Mouse (Mus musculus) liver, embryonic 11.5 days (tissue): Measurements from ENCODE around the gene Prok1. TPM values are rescaled to one million over a fixed set of nuclear protein-coding genes. Genes with fewer than 3 reads are reported as not detected.

ENCODE experiments used
- ATAC-seq: fragments of 200-750 bp; cut with Nextera tagmentation; replicated peaks from 2 replicates; pipeline ENCODE4 v1.8.0; 2017; ENCODE audit warnings: moderate number of reproducible peaks, mild to moderate bottlenecking, moderate TSS enrichment, moderate library complexity; ENCODE audit not compliant: low FRiP score
- DNase-seq: peaks from one replicate; pipeline ENCODE4 v3.0.0-alpha.2; 2017; ENCODE audit warnings: low spot score
- H3K27ac ChIP-seq: fragments of 300-500 bp; sonication (generic); 2 replicates; pipeline ENCODE4 v1.5.1; 2014; ENCODE audit warnings: mild to moderate bottlenecking, low read depth, low read length, control low read depth
- H3K27me3 ChIP-seq: fragments of 300-500 bp; sonication (generic); replicated peaks from 2 replicates; pipeline ENCODE4 v1.6.1; 2014; ENCODE audit warnings: low read length, mixed read lengths; ENCODE audit not compliant: control insufficient read depth, insufficient read depth
- H3K36me3 ChIP-seq: fragments of 300-500 bp; sonication (generic); 2 replicates; pipeline ENCODE4 v1.6.1; 2014; ENCODE audit warnings: mild to moderate bottlenecking, low read length, moderate library complexity, mixed read lengths; ENCODE audit not compliant: control insufficient read depth, insufficient read depth
- H3K4me1 ChIP-seq: fragments of 300-500 bp; sonication (generic); replicated peaks from 2 replicates; pipeline ENCODE4 v1.6.1; 2014; ENCODE audit warnings: low read length, mixed read lengths; ENCODE audit not compliant: control insufficient read depth, insufficient read depth
- H3K4me2 ChIP-seq: fragments of 300-500 bp; sonication (generic); 2 replicates; pipeline ENCODE4 v1.6.1; 2014; ENCODE audit warnings: mild to moderate bottlenecking, control low read depth, moderate library complexity
- H3K4me3 ChIP-seq: fragments of 300-500 bp; sonication (generic); 2 replicates; pipeline ENCODE4 v1.5.1; 2014; ENCODE audit warnings: low read depth, low read length, control low read depth
- H3K9ac ChIP-seq: fragments of 300-500 bp; sonication (generic); 2 replicates; pipeline ENCODE4 v1.6.1; 2014; ENCODE audit warnings: low read depth, low read length, control low read depth
- H3K9me3 ChIP-seq: fragments of 300-500 bp; sonication (generic); 2 replicates; pipeline ENCODE4 v1.6.1; 2016; ENCODE audit warnings: low read length, inconsistent platforms, mixed read lengths; ENCODE audit not compliant: control insufficient read depth
- WGBS: fragments of 180-500 bp; shearing (Covaris S2); extraction: QIAGEN DNeasy Blood & Tissue Kit; methylation state at CpG from one replicate; pipeline ENCODE4 v1.1.7; 2014; 5-methylcytosine and 5-hydroxymethylcytosine counted together
- polyA plus RNA-seq: library from polyadenylated mRNA; unstranded; fragments of >200 nt; fragmentation: Nextera tagmentation; extraction: Ambion mirVana; gene quantifications from 2 replicates; pipeline ENCODE4 v1.2.1, GENCODE M21; 2014

Gene Prok1
- polyA plus RNA-seq, 1 experiment from 2014 or later = not detected

DNA sequence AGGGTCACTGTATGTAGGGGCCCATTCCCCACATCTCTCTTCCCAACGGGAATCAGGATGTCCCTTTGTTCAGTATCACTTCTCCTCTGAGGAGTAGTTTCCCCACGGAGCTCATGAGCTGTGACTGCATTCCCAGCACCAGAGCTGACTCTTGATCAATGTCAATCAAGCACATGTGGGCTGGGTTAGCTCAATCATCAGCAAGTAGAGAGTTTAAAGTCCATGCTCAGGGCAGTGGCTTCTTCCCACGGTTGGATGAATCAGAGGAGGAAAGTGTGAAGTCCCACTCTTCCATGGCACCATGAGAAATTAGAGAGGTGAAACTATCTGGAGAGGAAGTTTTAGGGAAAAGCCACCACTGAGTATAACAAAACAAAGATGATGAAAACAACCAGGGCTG is 9.5 kb upstream of the Prok1 start:
- no peak for ATAC-seq
- no peaks in the 10 kb centered on the region for H3K4me1 ChIP-seq
- H3K9me3 ChIP-seq = no peaks in the 10 kb centered on the region
- 50% methylated on average over 3 of the region's 3 CpGs for WGBS
- no peak for DNase-seq
- H3K4me3 ChIP-seq = no peak overlapping the region
- H3K27ac ChIP-seq = no peak overlapping the region
- H3K36me3 ChIP-seq = no peaks in the 10 kb centered on the region
- H3K4me2 ChIP-seq = no peak overlapping the region
- H3K9ac ChIP-seq = no peak overlapping the region
- no peaks in the 10 kb centered on the region; the same call in 1 of the 2 replicates for H3K27me3 ChIP-seq

DNA sequence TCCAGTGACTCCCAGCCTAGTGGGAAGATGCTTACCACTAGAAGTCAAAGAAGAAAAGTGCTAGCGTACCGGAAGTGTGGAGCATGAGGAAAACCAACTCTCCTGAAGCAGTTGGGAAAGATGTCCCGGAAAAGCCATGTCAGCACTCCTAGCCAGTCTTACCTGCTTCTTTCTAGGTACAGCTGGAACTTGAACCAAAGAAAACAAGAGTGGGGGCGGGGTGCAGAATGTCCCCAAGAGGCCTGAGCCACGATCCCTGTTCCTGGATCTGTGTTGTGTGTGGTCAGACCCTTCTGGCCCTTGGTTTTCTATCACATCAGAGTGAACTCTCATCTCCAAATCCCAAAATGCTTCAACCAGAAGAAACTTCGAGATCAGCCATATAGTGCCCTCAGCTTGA is 7.4 kb upstream of the Prok1 start:
- Histone ChIP-seq H3K4me3 (no peak overlapping the region), H3K9me3 (no peaks in the 10 kb centered on the region), H3K36me3 (no peaks in the 10 kb centered on the region), H3K27me3 (no peaks in the 10 kb centered on the region; the same call in 1 of the 2 replicates), H3K4me1 (no peaks in the 10 kb centered on the region), H3K9ac (no peak overlapping the region), H3K27ac (no peak overlapping the region), H3K4me2 (no peak overlapping the region)
- ATAC-seq = no peak
- 74% methylated on average over 6 of the region's 6 CpGs for WGBS
- DNase-seq = no peak

DNA sequence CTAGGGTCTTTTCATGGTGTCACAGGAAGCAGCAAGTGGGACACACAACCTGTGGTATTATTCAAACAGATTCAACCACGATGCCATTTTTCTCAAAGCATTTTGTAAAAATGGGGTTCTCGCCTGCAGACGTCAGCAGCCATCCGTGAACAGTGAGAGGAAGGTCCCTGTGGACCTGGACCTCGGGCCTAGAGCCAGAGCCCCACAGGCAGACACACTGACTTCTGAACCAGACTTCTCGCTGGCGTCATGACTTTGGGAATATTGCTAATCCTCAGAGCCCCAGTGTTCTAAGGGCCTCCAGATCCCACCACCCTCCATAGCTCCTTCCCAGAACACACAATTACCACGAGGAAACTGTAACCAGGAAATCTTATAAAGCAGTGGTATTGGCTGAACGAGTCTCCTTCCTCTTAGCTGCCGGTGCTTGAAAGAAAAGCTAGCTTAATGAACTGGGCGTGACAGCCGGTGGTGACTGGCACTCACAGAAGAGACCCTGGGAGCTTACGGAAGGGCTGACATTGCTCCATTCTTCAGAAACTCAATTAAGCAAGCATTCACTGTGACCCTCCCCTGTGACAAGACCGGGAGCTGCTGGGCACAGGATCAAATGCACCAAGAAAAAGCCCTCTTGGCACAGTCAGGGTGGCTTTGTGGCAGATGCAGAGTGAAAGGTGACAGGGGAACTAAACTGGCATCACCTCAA is 2.0 kb upstream of the Prok1 start:
- Histone ChIP-seq H3K4me3 (no peak overlapping the region), H3K4me1 (no peaks in the 10 kb centered on the region), H3K9me3 (no peaks in the 10 kb centered on the region), H3K4me2 (no peak overlapping the region), H3K27me3 (no peaks in the 10 kb centered on the region), H3K9ac (no peak overlapping the region), H3K36me3 (no peaks in the 10 kb centered on the region), H3K27ac (no peak overlapping the region)
- no peak for DNase-seq
- no peak for ATAC-seq
- WGBS = 55% methylated on average over 14 of the region's 14 CpGs

DNA sequence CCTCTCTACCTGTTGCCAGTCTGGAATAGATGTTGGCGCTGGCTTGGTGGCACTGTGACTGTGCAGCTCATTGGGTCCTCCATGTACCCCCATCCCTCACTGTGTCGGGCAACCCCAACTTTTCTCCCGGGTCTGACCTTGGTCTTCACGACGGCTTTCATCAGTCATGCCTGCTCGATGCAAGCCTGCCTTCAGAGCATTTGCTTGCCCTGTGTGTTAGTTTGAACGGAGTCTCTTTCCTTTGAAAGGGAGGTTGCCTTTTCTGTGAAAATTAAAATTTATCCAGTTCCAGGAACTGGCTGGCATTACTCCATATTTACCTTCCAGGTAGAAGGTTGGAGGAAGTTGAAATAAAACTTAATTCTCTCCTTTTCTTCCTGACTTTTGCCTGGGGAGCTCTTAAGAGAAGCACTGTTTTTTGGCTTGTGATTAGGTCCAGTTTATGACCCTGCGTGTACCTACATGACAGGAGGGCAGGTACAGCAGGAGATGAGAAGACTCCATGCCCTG is 981 bp downstream of the Prok1 start:
- H3K9me3 ChIP-seq = no peaks in the 10 kb centered on the region
- DNase-seq = no peak
- H3K9ac ChIP-seq = no peak overlapping the region
- H3K27me3 ChIP-seq = no peaks in the 10 kb centered on the region
- no peaks in the 10 kb centered on the region for H3K36me3 ChIP-seq
- H3K4me1 ChIP-seq = no peaks in the 10 kb centered on the region
- no peak overlapping the region for H3K27ac ChIP-seq
- 78% methylated on average over 8 of the region's 8 CpGs for WGBS
- no peak overlapping the region for H3K4me2 ChIP-seq
- no peak overlapping the region for H3K4me3 ChIP-seq
- ATAC-seq = no peak

DNA sequence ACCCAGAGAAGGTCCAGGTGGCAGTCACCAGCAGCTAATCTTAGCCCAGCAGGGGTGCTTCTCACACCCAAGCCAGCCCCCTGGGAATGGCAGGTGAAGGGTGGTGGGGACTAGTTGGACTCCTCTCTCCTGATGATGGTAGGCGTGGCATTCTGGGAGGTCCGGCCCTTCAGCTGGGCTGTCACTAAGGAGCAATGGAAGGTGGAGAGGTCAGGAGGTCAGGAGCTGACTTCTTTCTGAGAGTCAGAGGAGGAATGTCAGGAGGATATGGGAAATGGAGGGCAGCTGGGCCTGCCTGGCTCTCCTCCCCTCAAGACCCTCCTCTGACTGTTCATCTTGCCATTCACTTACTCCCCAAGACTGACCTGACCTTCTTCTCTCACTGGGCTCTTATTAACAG is 1.5 kb downstream of the Prok1 start:
- H3K9ac ChIP-seq = no peak overlapping the region
- no peak for DNase-seq
- no peaks in the 10 kb centered on the region for H3K27me3 ChIP-seq
- H3K4me1 ChIP-seq = no peaks in the 10 kb centered on the region
- no peak overlapping the region for H3K4me3 ChIP-seq
- no peak overlapping the region for H3K4me2 ChIP-seq
- no peaks in the 10 kb centered on the region for H3K9me3 ChIP-seq
- H3K27ac ChIP-seq = no peak overlapping the region
- no peak for ATAC-seq
- 73% methylated on average over 2 of the region's 2 CpGs for WGBS
- no peaks in the 10 kb centered on the region for H3K36me3 ChIP-seq

DNA sequence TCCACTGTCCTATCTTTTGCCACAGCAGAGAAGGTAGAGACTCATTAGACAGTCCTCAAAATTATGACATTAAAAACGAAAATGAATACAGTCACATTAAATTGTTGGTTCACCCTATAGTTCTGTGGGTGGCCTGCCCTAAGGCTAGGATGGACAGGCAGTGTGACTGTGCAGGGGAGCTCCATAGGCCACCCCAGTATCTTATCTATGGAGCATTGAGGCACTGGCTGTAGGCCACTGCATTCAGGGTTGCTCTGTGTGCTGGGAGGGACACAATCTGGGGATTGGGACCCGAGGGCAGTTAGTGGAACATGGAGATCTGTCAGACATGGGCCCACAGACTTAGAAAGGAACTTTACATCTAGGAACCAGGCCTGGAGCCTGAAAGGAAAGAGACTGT is 5.6 kb downstream of the Prok1 start:
- 26% methylated on average over 2 of the region's 2 CpGs for WGBS
- no peak for DNase-seq
- no peak overlapping the region for H3K4me2 ChIP-seq
- ATAC-seq = no peak
- no peaks in the 10 kb centered on the region; the same call in 1 of the 2 replicates for H3K27me3 ChIP-seq
- no peaks in the 10 kb centered on the region for H3K9me3 ChIP-seq
- no peak overlapping the region for H3K4me3 ChIP-seq
- H3K9ac ChIP-seq = no peak overlapping the region
- H3K4me1 ChIP-seq = no peaks in the 10 kb centered on the region
- no peak overlapping the region for H3K27ac ChIP-seq
- H3K36me3 ChIP-seq = no peaks in the 10 kb centered on the region

DNA sequence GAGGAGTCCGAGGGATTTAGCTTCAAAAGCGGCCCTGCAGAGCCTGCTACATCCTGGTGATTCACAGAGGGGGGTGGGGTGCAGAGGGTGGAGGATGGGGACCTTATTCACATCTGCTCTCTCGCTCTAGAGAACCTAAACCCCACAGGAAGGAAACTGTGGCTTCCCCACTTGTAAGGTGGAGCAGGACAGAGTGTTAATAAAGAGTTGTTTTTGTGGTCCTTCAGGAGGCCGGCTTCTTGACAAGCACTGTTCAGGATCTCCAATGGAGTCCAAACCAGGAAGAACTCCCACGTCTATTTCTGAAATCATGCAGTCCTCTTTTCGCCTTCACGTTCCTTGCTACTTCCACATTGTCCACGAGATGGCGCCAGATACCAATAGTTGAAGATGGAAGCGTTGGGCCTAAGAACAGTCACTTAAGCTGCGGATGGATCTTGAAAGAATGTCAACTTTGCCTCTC is 6.1 kb downstream of the Prok1 start:
- Histone ChIP-seq H3K4me2 (no peak overlapping the region), H3K9ac (no peak overlapping the region), H3K36me3 (no peaks in the 10 kb centered on the region), H3K27me3 (no peaks in the 10 kb centered on the region; the same call in 1 of the 2 replicates), H3K27ac (no peak overlapping the region), H3K4me3 (no peak overlapping the region), H3K4me1 (no peaks in the 10 kb centered on the region), H3K9me3 (no peaks in the 10 kb centered on the region)
- WGBS = 9% methylated on average over 11 of the region's 11 CpGs
- DNase-seq (peak; percentile 61), ATAC-seq (peak; percentile 11; the same call in 1 of the 2 replicates)

DNA sequence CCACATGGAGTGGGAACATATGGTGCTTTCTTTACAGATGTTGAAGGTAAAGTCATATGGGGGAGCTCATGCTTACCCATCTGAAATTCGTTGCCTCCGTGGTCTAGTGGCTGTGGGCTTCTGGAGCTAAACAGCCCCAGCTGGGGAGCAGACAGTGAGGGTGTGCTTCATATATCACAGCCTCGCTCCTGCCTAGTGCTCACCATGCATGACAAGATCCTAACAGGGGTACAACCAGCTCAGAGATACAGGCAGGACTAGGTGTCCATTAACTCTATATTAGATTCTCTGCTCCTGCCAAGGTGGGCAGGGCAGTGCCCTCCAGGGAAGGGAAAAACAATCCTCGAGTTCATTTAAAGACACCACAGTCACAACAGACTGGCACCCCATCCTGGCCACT is 8.3 kb downstream of the Prok1 start:
- Histone ChIP-seq H3K4me3 (no peak overlapping the region), H3K9ac (no peak overlapping the region), H3K9me3 (no peaks in the 10 kb centered on the region), H3K27ac (no peak overlapping the region), H3K36me3 (no peaks in the 10 kb centered on the region), H3K4me2 (no peak overlapping the region), H3K4me1 (no peaks in the 10 kb centered on the region), H3K27me3 (no peaks in the 10 kb centered on the region; the same call in 1 of the 2 replicates)
- WGBS = 59% methylated on average over 4 of the region's 4 CpGs
- no peak for ATAC-seq
- no peak for DNase-seq

DNA sequence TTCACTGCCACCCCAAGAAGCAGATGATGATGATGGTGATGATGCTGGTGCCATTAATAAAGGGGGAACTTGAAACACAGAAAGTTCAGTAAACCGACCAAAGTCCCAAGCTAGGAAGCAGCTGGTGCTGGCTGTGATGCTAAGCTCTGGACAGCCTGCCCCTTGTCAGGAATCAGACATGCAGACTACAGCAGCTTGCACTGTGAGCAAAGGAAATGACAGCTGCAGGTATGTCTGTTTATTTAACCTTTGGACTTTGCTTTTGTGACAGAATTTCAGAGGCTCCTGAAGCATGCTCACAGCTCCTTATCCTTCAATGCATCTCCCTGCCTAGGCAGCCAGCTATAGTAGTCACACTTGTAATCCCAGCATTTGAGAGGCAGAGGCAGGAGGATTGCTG is 9.0 kb downstream of the Prok1 start, which contains the start of gene A630076J17Rik:
Gene A630076J17Rik, plus strand, starts transcription at position 88 of the 400 bp plus-strand sequence.
- WGBS = 25% methylated on average over 1 of the region's 1 CpGs
- DNase-seq (no peak), ATAC-seq (no peak)
- Histone ChIP-seq H3K4me1 (no peaks in the 10 kb centered on the region), H3K36me3 (no peaks in the 10 kb centered on the region), H3K9ac (no peak within 1 kb of the TSS), H3K4me3 (no peak within 1 kb of the TSS), H3K27me3 (no peaks in the 10 kb centered on the region; the same call in 1 of the 2 replicates), H3K9me3 (no peaks in the 10 kb centered on the region), H3K4me2 (no peak within 1 kb of the TSS), H3K27ac (no peak within 1 kb of the TSS)
